8 mouse cellular contexts compared by ENCODE assay signal in the genomic region with DNA sequence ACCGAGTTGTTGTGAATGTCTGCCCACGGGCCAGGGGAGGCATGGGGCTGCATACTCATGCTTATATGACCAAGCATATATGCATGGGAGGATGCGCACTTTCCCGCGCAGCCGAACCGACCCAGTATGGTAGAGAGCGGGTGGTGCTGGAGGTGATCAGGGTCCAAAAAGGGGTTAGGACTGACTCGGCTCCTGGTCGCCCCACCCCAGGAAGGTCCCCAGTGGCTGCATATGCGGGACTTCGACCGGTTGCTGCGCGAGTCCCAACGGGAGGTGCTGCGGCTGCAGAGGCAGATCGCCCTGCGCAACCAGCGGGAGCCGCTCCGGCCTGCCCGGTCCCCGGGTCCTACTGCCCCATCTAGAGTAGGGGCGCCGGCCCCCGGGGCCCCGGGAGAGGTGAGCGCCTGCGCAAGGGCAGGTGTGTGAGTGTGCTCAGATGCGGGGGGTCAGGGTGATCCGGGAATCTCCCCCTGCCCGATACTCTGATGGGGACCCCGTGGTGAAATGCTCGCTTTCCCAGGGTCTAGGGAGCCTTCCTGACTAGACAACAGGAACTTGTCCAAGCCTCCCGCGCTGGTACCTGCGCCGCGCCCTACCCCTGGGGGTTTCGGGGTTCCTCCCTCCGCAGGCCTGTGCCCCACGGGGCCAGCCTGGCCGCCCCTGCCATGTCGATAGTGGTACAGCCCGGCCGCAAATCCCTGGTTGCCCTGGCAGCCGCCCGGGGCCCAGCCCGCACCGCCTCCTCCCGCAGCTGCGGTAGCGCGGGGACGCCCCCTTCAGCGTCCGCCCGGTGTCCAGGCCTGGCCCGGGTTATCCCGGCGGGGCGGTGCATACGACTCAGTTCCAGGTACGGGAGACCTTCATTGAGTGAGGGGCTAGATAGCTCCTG. TPM values are rescaled to one million over a fixed set of nuclear protein-coding genes. Genes with fewer than 3 reads are reported as not detected.
DNase-seq lines count a peak whose midpoint lies in the region; ATAC-seq and TF ChIP-seq lines count a peak whose summit lies in the region.

No protein-coding gene starts in this region.

- no peak for TF ChIP-seq CTCF in heart, postnatal 0 days (IDR thresholded peaks at IDR 0.05; ENCODE audit: low read depth)
- no peak for TF ChIP-seq CTCF in intestine, postnatal 0 days (IDR thresholded peaks at IDR 0.05; ENCODE audit: low read depth)

- no peak for TF ChIP-seq EP300 in heart, postnatal 0 days (IDR thresholded peaks at IDR 0.05; ENCODE audit: low read depth)

- H3K27ac ChIP-seq in heart, postnatal 0 days (ENCODE audit: low read depth) = no peak overlapping the region
- H3K27ac ChIP-seq in embryonic facial prominence, embryonic 11.5 days (replicated peaks; ENCODE audit: low read depth, low read length) = no peak overlapping the region
- no peak overlapping the region for H3K27ac ChIP-seq in intestine, postnatal 0 days (ENCODE audit: low read depth, low read length)
- no peak overlapping the region for H3K27ac ChIP-seq in liver, embryonic 12.5 days

- 0 out of 2 replicates have a peak overlapping the region, but pooled peaks have one; percentile 9 for H3K9ac ChIP-seq in heart, postnatal 0 days (replicated peaks; ENCODE audit: low read depth, low read length)
- peak overlapping the region; percentile 68 for H3K9ac ChIP-seq in embryonic facial prominence, embryonic 11.5 days (replicated peaks; ENCODE audit: low read length)
- H3K9ac ChIP-seq in intestine, postnatal 0 days (ENCODE audit: low read depth, low read length) = peak overlapping the region; percentile 28; the same call in 1 of the 2 replicates
- peak overlapping the region; percentile 46 for H3K9ac ChIP-seq in liver, embryonic 12.5 days

- WGBS in heart, postnatal 0 days = 3% methylated on average over 63 of the region's 65 CpGs
- under 1% methylated on average over 62 of the region's 65 CpGs for WGBS in embryonic facial prominence, embryonic 11.5 days
- WGBS in intestine, postnatal 0 days = 2% methylated on average over 65 of the region's 65 CpGs
- WGBS in liver, embryonic 12.5 days (ENCODE audit: insufficient replicate concordance) = 7% methylated on average over 65 of the region's 65 CpGs

- DNase-seq in heart, postnatal 0 days (ENCODE audit: low spot score) = no peak
- DNase-seq in heart, adult 9 months (ENCODE audit: low spot score in 2 of 2) = no peak
- peak; percentile 61 for DNase-seq in adrenal gland, postnatal 10 days
- DNase-seq in embryonic facial prominence, embryonic 11.5 days (ENCODE audit: low spot score) = peak; percentile 33
- peak; percentile 64 for DNase-seq in retina, adult 2 months (ENCODE audit: low read depth, low spot score)
- no peak for DNase-seq in urinary bladder, postnatal 36 days (ENCODE audit: low spot score in 2 of 2)

- no peaks in the 10 kb centered on the region for H3K36me3 ChIP-seq in heart, postnatal 0 days (replicated peaks; ENCODE audit: control insufficient read depth, insufficient read depth, low read length)
- no peaks in the 10 kb centered on the region for H3K36me3 ChIP-seq in embryonic facial prominence, embryonic 11.5 days (replicated peaks; ENCODE audit: control insufficient read depth, insufficient read depth, low read depth, low read length)
- H3K36me3 ChIP-seq in intestine, postnatal 0 days (ENCODE audit: control insufficient read depth, insufficient read depth) = no peaks in the 10 kb centered on the region
- H3K36me3 ChIP-seq in liver, embryonic 12.5 days = no peaks in the 10 kb centered on the region

- H3K4me1 ChIP-seq in heart, postnatal 0 days (ENCODE audit: control insufficient read depth, insufficient read depth) = no peaks in the 10 kb centered on the region
- peaks cover 2% of the 10 kb centered on the region for H3K4me1 ChIP-seq in embryonic facial prominence, embryonic 11.5 days (ENCODE audit: control insufficient read depth, insufficient read depth, low read length)
- H3K4me1 ChIP-seq in intestine, postnatal 0 days (replicated peaks; ENCODE audit: control insufficient read depth, insufficient read depth, low read length) = no peaks in the 10 kb centered on the region
- peaks cover 55% of the 10 kb centered on the region for H3K4me1 ChIP-seq in liver, embryonic 12.5 days

- peak overlapping the region; percentile 64 for H3K4me2 ChIP-seq in heart, postnatal 0 days (ENCODE audit: low read depth, low read length)
- peak overlapping the region; percentile 88 for H3K4me2 ChIP-seq in embryonic facial prominence, embryonic 11.5 days (ENCODE audit: low read depth, low read length)
- H3K4me2 ChIP-seq in intestine, postnatal 0 days (replicated peaks; ENCODE audit: low read depth) = peak overlapping the region; percentile 82
- peak overlapping the region; percentile 69 for H3K4me2 ChIP-seq in liver, embryonic 12.5 days

- H3K9me3 ChIP-seq in heart, postnatal 0 days (replicated peaks; ENCODE audit: control insufficient read depth, low read length) = no peaks in the 10 kb centered on the region
- no peaks in the 10 kb centered on the region for H3K9me3 ChIP-seq in embryonic facial prominence, embryonic 11.5 days (replicated peaks; ENCODE audit: control insufficient read depth, low read length)
- H3K9me3 ChIP-seq in intestine, postnatal 0 days (ENCODE audit: control insufficient read depth) = no peaks in the 10 kb centered on the region
- no peaks in the 10 kb centered on the region for H3K9me3 ChIP-seq in liver, embryonic 12.5 days (replicated peaks)

- no peak for ATAC-seq in heart, postnatal 0 days (ENCODE audit: insufficient read depth, low read depth)
- ATAC-seq in embryonic facial prominence, embryonic 11.5 days (replicated peaks; ENCODE audit: insufficient number of reproducible peaks, low FRiP score, low TSS enrichment, low read depth) = peak; percentile 45
- 0 out of 2 replicates have a peak, but pooled peaks have one; percentile 26 for ATAC-seq in intestine, postnatal 0 days
- no peak for ATAC-seq in liver, embryonic 12.5 days

- peak overlapping the region; percentile 40 for H3K4me3 ChIP-seq in heart, postnatal 0 days (ENCODE audit: low read depth, low read length)
- H3K4me3 ChIP-seq in embryonic facial prominence, embryonic 11.5 days (ENCODE audit: low read depth, low read length) = peak overlapping the region; percentile 45
- peak overlapping the region; percentile 44 for H3K4me3 ChIP-seq in intestine, postnatal 0 days (ENCODE audit: low read depth, low read length)
- H3K4me3 ChIP-seq in liver, embryonic 12.5 days = peak overlapping the region; percentile 44

- peaks cover 80% of the 10 kb centered on the region for H3K27me3 ChIP-seq in heart, postnatal 0 days (ENCODE audit: control insufficient read depth, insufficient read depth, low read length)
- H3K27me3 ChIP-seq in embryonic facial prominence, embryonic 11.5 days (ENCODE audit: control insufficient read depth, insufficient read depth, low read length) = peaks cover 68% of the 10 kb centered on the region
- H3K27me3 ChIP-seq in intestine, postnatal 0 days (replicated peaks; ENCODE audit: control insufficient read depth, insufficient read depth, low read length) = peaks cover 54% of the 10 kb centered on the region
- H3K27me3 ChIP-seq in liver, embryonic 12.5 days (replicated peaks) = peaks cover 79% of the 10 kb centered on the region

RNA-seq across cellular contexts. Expression of a gene that starts 3.9 kb away (rescaled TPM):
- total RNA-seq in heart, postnatal 0 days (2014; rRNA removed; ENCODE audit: low replicate concordance) = 1.6 TPM in 1 of 2 replicates, not detected in the other
- 0.12 TPM in 1 of 2 replicates, not detected in the other for polyA plus RNA-seq in heart, postnatal 0 days (2015; fragmentation: Nextera tagmentation; extraction: Ambion mirVana)
- 1 to 10 TPM; 1.8 to 4.2 TPM for total RNA-seq in adrenal gland, postnatal 10 days (2021)
- 1.5 and 3.5 TPM in 2 replicates for polyA plus RNA-seq in embryonic facial prominence, embryonic 11.5 days (2014; fragmentation: Nextera tagmentation; extraction: Ambion mirVana)
- 0.33 and 0.61 TPM in 2 replicates for polyA plus RNA-seq in intestine, postnatal 0 days (2015; fragmentation: Nextera tagmentation; extraction: Ambion mirVana)
- 5.9 and 6.2 TPM in 2 replicates for polyA plus RNA-seq in liver, embryonic 12.5 days (2016; fragmentation: Nextera tagmentation; extraction: Ambion mirVana)

RNA-seq across cellular contexts. Expression of a gene that starts 26.9 kb away (rescaled TPM):
- total RNA-seq in heart, postnatal 0 days (2014; rRNA removed; ENCODE audit: low replicate concordance) = 50.3 and 73.7 TPM in 2 replicates
- polyA plus RNA-seq in heart, postnatal 0 days (2015; fragmentation: Nextera tagmentation; extraction: Ambion mirVana) = 101 and 104 TPM in 2 replicates
- total RNA-seq in adrenal gland, postnatal 10 days (2021) = 10 to 100 TPM; 67.8 to 77.6 TPM
- 174 and 180 TPM in 2 replicates for polyA plus RNA-seq in embryonic facial prominence, embryonic 11.5 days (2014; fragmentation: Nextera tagmentation; extraction: Ambion mirVana)
- polyA plus RNA-seq in intestine, postnatal 0 days (2015; fragmentation: Nextera tagmentation; extraction: Ambion mirVana) = 79.7 and 87.5 TPM in 2 replicates
- polyA plus RNA-seq in liver, embryonic 12.5 days (2016; fragmentation: Nextera tagmentation; extraction: Ambion mirVana) = 207 and 209 TPM in 2 replicates

RNA-seq across cellular contexts. Expression of a gene that starts 29.1 kb away (rescaled TPM):
- 0.46 and 2.6 TPM in 2 replicates for total RNA-seq in heart, postnatal 0 days (2014; rRNA removed; ENCODE audit: low replicate concordance)
- polyA plus RNA-seq in heart, postnatal 0 days (2015; fragmentation: Nextera tagmentation; extraction: Ambion mirVana) = 0.26 and 0.36 TPM in 2 replicates
- total RNA-seq in adrenal gland, postnatal 10 days (2021) = 1 to 10 TPM; 4.8 to 6.2 TPM
- 6.1 and 7.2 TPM in 2 replicates for polyA plus RNA-seq in embryonic facial prominence, embryonic 11.5 days (2014; fragmentation: Nextera tagmentation; extraction: Ambion mirVana)
- polyA plus RNA-seq in intestine, postnatal 0 days (2015; fragmentation: Nextera tagmentation; extraction: Ambion mirVana) = 0.12 and 0.27 TPM in 2 replicates
- 209 and 217 TPM in 2 replicates for polyA plus RNA-seq in liver, embryonic 12.5 days (2016; fragmentation: Nextera tagmentation; extraction: Ambion mirVana)

Comparison
In these comparisons a context has a peak if more than half of its experiments do, and no peak if none do; other contexts are left out.
1. ATAC-seq: peak in embryonic facial prominence, embryonic 11.5 days (single experiment) and intestine, postnatal 0 days (single experiment); none in heart, postnatal 0 days (single experiment) and liver, embryonic 12.5 days (single experiment).
2. DNase-seq: peak in adrenal gland, postnatal 10 days (single experiment), embryonic facial prominence, embryonic 11.5 days (single experiment) and retina, adult 2 months (single experiment); none in heart, postnatal 0 days (single experiment), heart, adult 9 months (0 of 2) and urinary bladder, postnatal 36 days (0 of 2).
3. H3K9ac ChIP-seq: peak in every context shown above with its lines; median percentile 68 in embryonic facial prominence, embryonic 11.5 days; 46 in liver, embryonic 12.5 days; 28 in intestine, postnatal 0 days; 9 in heart, postnatal 0 days.
4. RNA of a gene that starts 29.1 kb away (polyA plus RNA-seq): 209 to 217 TPM in liver, embryonic 12.5 days; 6.1 to 7.2 TPM in embryonic facial prominence, embryonic 11.5 days, 0.26 to 0.36 TPM in heart, postnatal 0 days and 0.12 to 0.27 TPM in intestine, postnatal 0 days; every median in the first group is over 10 times any median in the second.
5. Peak in every context shown above with its lines, with median percentiles within 50 percentile points of each other: H3K4me2 ChIP-seq and H3K4me3 ChIP-seq.